In genomic region chr3:53016436-53017340, GRCm38 (mm10) we compare ENCODE assay signal across 8 mouse cellular contexts. TPM values are rescaled to one million over a fixed set of nuclear protein-coding genes. Genes with fewer than 3 reads are reported as not detected.
DNase-seq lines count a peak whose midpoint lies in the region; ATAC-seq and TF ChIP-seq lines count a peak whose summit lies in the region.

Gene Cog6, minus strand, starts transcription at chr3:53017237.

- peak within 1 kb of the TSS; percentile 50 for H3K9ac ChIP-seq in lung, postnatal 0 days (replicated peaks; ENCODE audit: low read depth)

- DNase-seq in MEL-GATA-1-ER (ENCODE audit: extremely low read depth, low read depth): peak; percentile 73
- peak; percentile 83 for DNase-seq in cerebellum, adult 8-10 months
- DNase-seq in hindbrain, embryonic 10.5 days (ENCODE audit: low spot score): peak; percentile 88
- DNase-seq in layer of hippocampus, adult 9-11 months: peak; percentile 91
- peak; percentile 94 for DNase-seq in lung, postnatal 0 days (ENCODE audit: low spot score)
- DNase-seq in ovary, postnatal 14 days (ENCODE audit: low spot score): peak; percentile 49
- DNase-seq in thymus, postnatal 14 days: peak; percentile 90

- no peaks in the 10 kb centered on the region for H3K27me3 ChIP-seq in hindbrain, embryonic 10.5 days (ENCODE audit: insufficient read depth, poor library complexity, severe bottlenecking)
- no peaks in the 10 kb centered on the region for H3K27me3 ChIP-seq in lung, postnatal 0 days (replicated peaks; ENCODE audit: insufficient read depth, low read length)

- peak; percentile 98 for ATAC-seq in frontal cortex, adult (ENCODE audit: low TSS enrichment)
- ATAC-seq in lung, postnatal 0 days: peak; percentile 95

- no peak for TF ChIP-seq CTCF in lung, postnatal 0 days (IDR thresholded peaks at IDR 0.05)

- no peaks in the 10 kb centered on the region for H3K9me3 ChIP-seq in hindbrain, embryonic 10.5 days
- no peaks in the 10 kb centered on the region for H3K9me3 ChIP-seq in lung, postnatal 0 days (ENCODE audit: low read length)

- H3K4me3 ChIP-seq in hindbrain, embryonic 10.5 days: peak within 1 kb of the TSS; percentile 84
- H3K4me3 ChIP-seq in lung, postnatal 0 days (ENCODE audit: low read depth, low read length): peak within 1 kb of the TSS; percentile 68

- H3K4me1 ChIP-seq in hindbrain, embryonic 10.5 days (replicated peaks): peaks cover 12% of the 10 kb centered on the region
- peaks cover 3% of the 10 kb centered on the region; the same call in 1 of the 2 replicates for H3K4me1 ChIP-seq in lung, postnatal 0 days (ENCODE audit: insufficient read depth, low read depth, low read length)

- peaks cover 23% of the 10 kb centered on the region for H3K36me3 ChIP-seq in hindbrain, embryonic 10.5 days
- H3K36me3 ChIP-seq in lung, postnatal 0 days (ENCODE audit: insufficient read depth, low read length): peaks cover 13% of the 10 kb centered on the region; the same call in 1 of the 2 replicates

- 6% methylated on average over 53 of the region's 53 CpGs for WGBS in hindbrain, embryonic 10.5 days
- WGBS in lung, postnatal 0 days: 4% methylated on average over 53 of the region's 53 CpGs

- H3K27ac ChIP-seq in hindbrain, embryonic 10.5 days: peak within 1 kb of the TSS; percentile 89
- H3K27ac ChIP-seq in lung, postnatal 0 days (ENCODE audit: low read length): peak within 1 kb of the TSS; percentile 72

- no peak for TF ChIP-seq EP300 in lung, postnatal 0 days (IDR thresholded peaks at IDR 0.05)

- peak within 1 kb of the TSS; percentile 73 for H3K4me2 ChIP-seq in lung, postnatal 0 days (replicated peaks; ENCODE audit: low read depth, low read length)

RNA-seq across cellular contexts. Expression of gene Cog6, which starts in this region (rescaled TPM):
- 39.3 and 39.9 TPM in 2 replicates for polyA plus RNA-seq in hindbrain, embryonic 10.5 days (2016; fragmentation: Nextera tagmentation; extraction: Ambion mirVana)
- 33.2 and 36.9 TPM in 2 replicates for polyA plus RNA-seq in lung, postnatal 0 days (2015; fragmentation: Nextera tagmentation; extraction: Ambion mirVana)

Comparison
In these comparisons a context has a peak if more than half of its experiments do, and no peak if none do; other contexts are left out.
1. Peak in every context shown above with its lines: DNase-seq, ATAC-seq, H3K4me3 ChIP-seq and H3K27ac ChIP-seq.